Mouse (Mus musculus) brain, embryonic 14.5 days (tissue): ENCODE measurements around the gene Cgrrf1.

ENCODE experiments used
- CTCF ChIP-seq: fragments of 200-500 bp; IDR thresholded peaks from 2 replicates; pipeline ENCODE4 v1.5.1; 2012; ENCODE audit warnings: inconsistent platforms, mild to moderate bottlenecking, moderate library complexity, borderline replicate concordance; ENCODE audit not compliant: insufficient read depth, insufficient read length; ENCODE audit errors: extremely low read depth
- POLR2A ChIP-seq: fragments of 200-500 bp; IDR thresholded peaks from 2 replicates; pipeline ENCODE4 v1.6.1; 2012; ENCODE audit warnings: mild to moderate bottlenecking, inconsistent platforms, borderline replicate concordance; ENCODE audit not compliant: poor library complexity, insufficient read depth, insufficient read length, severe bottlenecking; ENCODE audit errors: extremely low read depth

- TF ChIP-seq CTCF: no peak
- TF ChIP-seq POLR2A: peak; percentile 47; the same call in 1 of the 2 replicates
Observed at GRCm38 (mm10) chr14:46882431-46883067, 50.6 kb downstream of the Cgrrf1 start, which contains the start of gene Samd4.
